Mouse (Mus musculus) MEL (cell line): Measurements from ENCODE around the gene Ctdspl. TPM values are rescaled to one million over a fixed set of nuclear protein-coding genes. Genes with fewer than 3 reads are reported as not detected.

Experiments
- DNase-seq: peaks from one replicate; pipeline ENCODE4 v3.0.0; 2011; ENCODE audit warnings: low read depth, low spot score
- H3K27ac ChIP-seq: 2 replicates; pipeline ENCODE4 v1.5.1; 2012; ENCODE audit warnings: low read depth, mild to moderate bottlenecking, control low read depth, low read length, moderate library complexity; ENCODE audit not compliant: control insufficient read depth
- H3K27me3 ChIP-seq, 2 experiments: fragments of 150-350 bp in 1 of 2; sonication (generic) in 1 of 2; 2 replicates each; pipeline ENCODE4 v1.6.1; 2012; ENCODE audit warnings: low read length in 2 of 2, mild to moderate bottlenecking in 2 of 2, improper control_type of control experiment in 1 of 2, moderate library complexity in 1 of 2; ENCODE audit not compliant: insufficient read depth in 2 of 2, control insufficient read depth in 1 of 2
- H3K36me3 ChIP-seq, 2 experiments: 2 replicates each; pipeline ENCODE4 v1.6.1; 2012 to 2014; ENCODE audit warnings: low read length in 2 of 2, improper control_type of control experiment in 1 of 2, inconsistent platforms in 1 of 2, mild to moderate bottlenecking in 1 of 2; ENCODE audit not compliant: insufficient read depth in 2 of 2, control insufficient read depth in 1 of 2
- H3K4me1 ChIP-seq, 2 experiments: fragments of 150-350 bp in 1 of 2; sonication (generic) in 1 of 2; 2 replicates each; pipeline ENCODE4 v1.6.1; 2012; ENCODE audit warnings: low read length in 2 of 2, improper control_type of control experiment in 1 of 2, mild to moderate bottlenecking in 1 of 2; ENCODE audit not compliant: insufficient read depth in 2 of 2, control insufficient read depth in 1 of 2
- H3K4me3 ChIP-seq, 2 experiments: fragments of 150-350 bp in 1 of 2; sonication (generic) in 1 of 2; 2 replicates each; pipeline ENCODE4 v1.5.1; 2012; ENCODE audit warnings: low read depth in 2 of 2, low read length in 2 of 2, mild to moderate bottlenecking in 2 of 2, moderate library complexity in 2 of 2, control low read depth in 1 of 2, improper control_type of control experiment in 1 of 2; ENCODE audit not compliant: control insufficient read depth in 1 of 2, insufficient read depth in 1 of 2
- H3K79me2 ChIP-seq: 2 replicates; pipeline ENCODE4 v1.6.1; 2012; ENCODE audit warnings: mild to moderate bottlenecking, low read length, moderate library complexity; ENCODE audit not compliant: control insufficient read depth, poor library complexity, insufficient read depth
- H3K9ac ChIP-seq: 2 replicates; pipeline ENCODE4 v1.6.1; 2012; ENCODE audit warnings: low read depth, mild to moderate bottlenecking, control low read depth, low read length, moderate library complexity; ENCODE audit not compliant: control insufficient read depth, poor library complexity, severe bottlenecking
- H3K9me3 ChIP-seq: fragments of 150-350 bp; sonication (generic); replicated peaks from 2 replicates; pipeline ENCODE4 v1.6.1; 2012; ENCODE audit warnings: mild to moderate bottlenecking, low read length, improper control_type of control experiment, moderate library complexity; ENCODE audit not compliant: insufficient read depth
- CHD1 ChIP-seq: IDR thresholded peaks from 2 replicates; pipeline ENCODE4 v1.6.1; 2012; ENCODE audit warnings: low read depth, mild to moderate bottlenecking, inconsistent platforms, low read length, improper control_type of control experiment
- CTCF ChIP-seq, 3 experiments: IDR thresholded peaks in 2 of 3; conservative IDR thresholded peaks in 1 of 3; 2 replicates each; pipeline ENCODE4 v1.5.1; 2011 to 2012; ENCODE audit warnings: low read length in 3 of 3, low read depth in 2 of 3, mild to moderate bottlenecking in 2 of 3, improper control_type of control experiment in 1 of 3, inconsistent platforms in 1 of 3, mixed read lengths in 1 of 3, moderate library complexity in 1 of 3; ENCODE audit not compliant: control insufficient read depth in 1 of 3, insufficient read depth in 1 of 3, poor library complexity in 1 of 3, severe bottlenecking in 1 of 3
- E2F4 ChIP-seq: IDR thresholded peaks from 2 replicates; pipeline ENCODE4 v1.6.1; 2011; ENCODE audit warnings: low read depth, low read length, improper control_type of control experiment, borderline replicate concordance
- ELF1 ChIP-seq: IDR thresholded peaks from 2 replicates; pipeline ENCODE4 v1.6.1; 2014; ENCODE audit warnings: low read depth, mild to moderate bottlenecking, inconsistent platforms, low read length, improper control_type of control experiment, moderate library complexity
- EP300 ChIP-seq, 2 experiments: IDR thresholded peaks; 2 replicates each; pipeline ENCODE4 v1.6.1; 2011; ENCODE audit warnings: improper control_type of control experiment in 2 of 2, low read length in 2 of 2, low read depth in 1 of 2, mild to moderate bottlenecking in 1 of 2
- ETS1 ChIP-seq: IDR thresholded peaks from 2 replicates; pipeline ENCODE4 v1.6.1; 2012; ENCODE audit warnings: low read depth, mild to moderate bottlenecking, inconsistent platforms, low read length, improper control_type of control experiment, moderate library complexity
- GATA1 ChIP-seq: IDR thresholded peaks from 2 replicates; pipeline ENCODE4 v1.6.1; 2011; ENCODE audit warnings: low read depth, low read length, improper control_type of control experiment
- HCFC1 ChIP-seq: IDR thresholded peaks from 2 replicates; pipeline ENCODE4 v1.6.1; 2012; ENCODE audit warnings: low read depth, mild to moderate bottlenecking, inconsistent platforms, low read length, improper control_type of control experiment, moderate library complexity
- MAX ChIP-seq: IDR thresholded peaks from 2 replicates; pipeline ENCODE4 v1.6.1; 2011; ENCODE audit warnings: low read length, improper control_type of control experiment
- MAZ ChIP-seq: IDR thresholded peaks from 2 replicates; pipeline ENCODE4 v1.6.1; 2012; ENCODE audit warnings: low read depth, mild to moderate bottlenecking, inconsistent platforms, low read length, improper control_type of control experiment
- MXI1 ChIP-seq: IDR thresholded peaks from 2 replicates; pipeline ENCODE4 v1.6.1; 2011; ENCODE audit warnings: mild to moderate bottlenecking, low read depth, low read length, improper control_type of control experiment
- MYB ChIP-seq: IDR thresholded peaks from 2 replicates; pipeline ENCODE4 v1.6.1; 2011; ENCODE audit warnings: mild to moderate bottlenecking, low read depth, low read length, improper control_type of control experiment
- NELFE ChIP-seq: IDR thresholded peaks from 2 replicates; pipeline ENCODE4 v1.6.1; 2011; ENCODE audit warnings: low read depth, low read length, improper control_type of control experiment
- NRF1 ChIP-seq: IDR thresholded peaks from 2 replicates; pipeline ENCODE4 v1.6.1; 2014; ENCODE audit warnings: low read depth, mild to moderate bottlenecking, inconsistent platforms, low read length, improper control_type of control experiment, moderate library complexity; ENCODE audit not compliant: poor library complexity, insufficient read depth, severe bottlenecking
- POLR2AphosphoS5 ChIP-seq: IDR thresholded peaks from 2 replicates; pipeline ENCODE4 v1.6.1; 2012; ENCODE audit warnings: low read depth, borderline replicate concordance, mild to moderate bottlenecking, inconsistent platforms, low read length, moderate library complexity, mixed read lengths
- RAD21 ChIP-seq: IDR thresholded peaks from 2 replicates; pipeline ENCODE4 v1.6.1; 2011; ENCODE audit warnings: mild to moderate bottlenecking, low read depth, low read length, improper control_type of control experiment
- SMC3 ChIP-seq: IDR thresholded peaks from 2 replicates; pipeline ENCODE4 v1.6.1; 2011; ENCODE audit warnings: low read depth, low read length, improper control_type of control experiment
- TAL1 ChIP-seq: IDR thresholded peaks from 2 replicates; pipeline ENCODE4 v1.6.1; 2012; ENCODE audit warnings: mild to moderate bottlenecking, inconsistent platforms, low read length, moderate library complexity, mixed read lengths
- TBP ChIP-seq: IDR thresholded peaks from 2 replicates; pipeline ENCODE4 v1.8.0; 2011; ENCODE audit warnings: low read depth, low read length, improper control_type of control experiment
- TCF12 ChIP-seq: IDR thresholded peaks from 2 replicates; pipeline ENCODE4 v1.6.1; 2014; ENCODE audit warnings: low read depth, mild to moderate bottlenecking, inconsistent platforms, low read length, improper control_type of control experiment, moderate library complexity
- USF1 ChIP-seq: IDR thresholded peaks from 2 replicates; pipeline ENCODE4 v1.6.1; 2014; ENCODE audit warnings: low read depth, mild to moderate bottlenecking, inconsistent platforms, low read length, improper control_type of control experiment, moderate library complexity
- ZKSCAN1 ChIP-seq: IDR thresholded peaks from 2 replicates; pipeline ENCODE4 v1.6.1; 2012; ENCODE audit warnings: low read depth, mild to moderate bottlenecking, inconsistent platforms, low read length, improper control_type of control experiment, moderate library complexity
- ZMIZ1 ChIP-seq: IDR thresholded peaks from 2 replicates; pipeline ENCODE4 v1.6.1; 2012; ENCODE audit warnings: low read depth, mild to moderate bottlenecking, inconsistent platforms, low read length, improper control_type of control experiment, moderate library complexity
- polyA plus RNA-seq, 2 experiments: library from polyadenylated mRNA; stranded (reverse) in 1 of 2; unstranded in 1 of 2; fragments of >175 nt in 1 of 2; fragments of >200 nt in 1 of 2; gene quantifications; 2 replicates each; pipeline versions ENCODE4 v1.2.1 to v1.2.4; 2012; ENCODE audit warnings: low replicate concordance in 2 of 2, low read depth in 1 of 2; ENCODE audit not compliant: insufficient read length in 2 of 2, insufficient read depth in 1 of 2, missing spikeins in 1 of 2
- total RNA-seq: library from RNA; depleted of rRNA; stranded (reverse); fragments of 300-350 nt; gene quantifications from 2 replicates; pipeline ENCODE4 v1.2.3, GENCODE M21; 2012

The Ctdspl gene
- total and polyA plus RNA-seq, 3 experiments: 15.3 to 20.7 TPM; not detected in 1

DNA sequence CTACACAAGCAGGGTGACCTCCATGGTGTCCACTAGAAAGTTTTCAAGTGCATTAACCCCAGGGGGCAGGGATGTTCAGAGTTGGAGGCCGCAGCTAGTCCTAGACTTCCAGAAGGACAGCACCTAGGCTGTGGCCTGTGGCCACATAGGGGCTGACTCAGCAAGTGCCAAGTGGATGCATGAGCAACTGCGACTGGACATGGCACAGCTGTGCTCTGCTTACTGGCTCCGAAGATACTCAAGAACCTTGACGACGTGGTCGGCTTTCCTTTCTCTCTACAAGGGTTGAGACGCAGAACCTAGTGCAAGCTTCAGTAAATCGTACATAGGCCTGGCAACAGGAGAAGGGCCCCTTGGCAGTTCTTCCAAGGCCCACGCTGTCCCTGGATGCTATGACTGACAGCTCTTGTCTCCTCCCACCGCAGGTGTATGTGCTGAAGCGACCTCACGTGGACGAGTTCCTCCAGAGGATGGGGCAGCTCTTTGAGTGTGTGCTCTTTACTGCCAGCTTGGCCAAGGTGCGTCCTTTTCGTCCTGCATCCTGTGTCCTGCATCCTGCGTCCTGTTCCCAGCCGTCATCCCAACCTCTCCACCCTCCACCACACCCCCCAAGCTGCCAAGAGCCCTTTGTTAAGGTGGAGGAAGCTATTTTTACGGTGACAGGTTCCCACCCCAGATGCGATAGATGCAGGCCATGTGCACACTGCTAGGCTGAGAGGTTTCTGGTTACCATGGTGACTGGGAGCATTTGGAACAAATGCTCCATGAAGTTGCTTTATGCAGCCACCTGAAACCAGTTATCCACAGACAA, 107.1 kb downstream of the Ctdspl start:
- no peaks in the 10 kb centered on the region for H3K4me1 ChIP-seq
- no peak overlapping the region for H3K4me3 ChIP-seq
- H3K79me2 ChIP-seq: no peaks in the 10 kb centered on the region
- DNase-seq: no peak
- no peaks in the 10 kb centered on the region for H3K27me3 ChIP-seq
- TF ChIP-seq NRF1 (no peak), ELF1 (no peak), EP300 (IDR thresholded peaks at IDR 0.05; ENCODE audit: low read depth in 1 of 2, low read length in 2 of 2) (no peak), USF1 (no peak)
- H3K27ac ChIP-seq: no peak overlapping the region
- no peaks in the 10 kb centered on the region; a peak in 1 of 4 replicates for H3K36me3 ChIP-seq
- no peaks in the 10 kb centered on the region for H3K9me3 ChIP-seq
- H3K9ac ChIP-seq: no peak overlapping the region

DNA sequence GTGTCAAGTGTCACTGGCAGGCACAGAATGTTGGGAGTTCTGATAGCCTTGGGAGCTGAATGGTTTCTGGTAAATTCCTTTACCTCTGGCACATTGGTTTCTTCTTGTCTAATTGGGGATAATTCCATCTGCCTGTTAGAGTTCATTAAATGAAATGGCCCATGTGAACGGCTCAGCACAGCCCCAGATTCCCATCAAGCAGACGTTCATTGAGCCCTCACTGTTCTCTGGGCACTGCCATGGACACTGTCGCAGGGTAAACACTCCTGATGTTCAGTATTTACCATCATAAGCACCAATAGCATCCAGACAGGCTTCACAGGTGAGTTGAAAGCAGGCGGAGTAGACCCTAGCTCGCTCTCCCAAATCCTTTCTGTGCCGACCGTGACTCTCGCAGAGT, 107.8 kb downstream of the Ctdspl start:
- H3K9ac ChIP-seq: no peak overlapping the region
- no peak overlapping the region for H3K4me3 ChIP-seq
- no peaks in the 10 kb centered on the region; a peak in 1 of 4 replicates for H3K36me3 ChIP-seq
- no peak overlapping the region for H3K27ac ChIP-seq
- no peak for TF ChIP-seq POLR2AphosphoS5
- no peak for TF ChIP-seq RAD21
- TF ChIP-seq MXI1: no peak
- TF ChIP-seq MYB: no peak
- TF ChIP-seq USF1: no peak
- TF ChIP-seq CTCF (IDR thresholded peaks at IDR 0.05 in 2 of 3, conservative IDR thresholded peaks at IDR 0.05 in 1 of 3; ENCODE audit: control insufficient read depth in 1 of 3, insufficient read depth in 1 of 3, low read depth in 2 of 3, low read length in 3 of 3, poor library complexity in 1 of 3, severe bottlenecking in 1 of 3): no peak
- TF ChIP-seq TBP: no peak
- no peak for TF ChIP-seq MAZ
- no peak for TF ChIP-seq ETS1
- no peak for TF ChIP-seq MAX
- no peak for TF ChIP-seq SMC3
- TF ChIP-seq ZKSCAN1: no peak
- TF ChIP-seq TAL1: no peak
- TF ChIP-seq TCF12: no peak
- TF ChIP-seq GATA1: no peak
- no peak for TF ChIP-seq E2F4
- TF ChIP-seq HCFC1: no peak
- no peak for TF ChIP-seq NELFE
- TF ChIP-seq CHD1: no peak
- TF ChIP-seq ZMIZ1: no peak
- no peaks in the 10 kb centered on the region for H3K27me3 ChIP-seq
- H3K4me1 ChIP-seq: no peaks in the 10 kb centered on the region
- no peak for DNase-seq
- H3K9me3 ChIP-seq: no peaks in the 10 kb centered on the region
- H3K79me2 ChIP-seq: no peaks in the 10 kb centered on the region
